Mouse (Mus musculus) gastrocnemius, adult 18-20 months (tissue): ENCODE data around the gene Ncf2. TPM values are rescaled to one million over a fixed set of nuclear protein-coding genes. Genes with fewer than 3 reads are reported as not detected.

Experiments
- DNase-seq: peaks from one replicate; pipeline ENCODE4 v3.0.0; 2021; ENCODE audit warnings: low spot score
- total RNA-seq, 2 experiments: library from RNA; stranded (reverse); gene quantifications; 2 replicates each; pipeline ENCODE4 v1.2.3; 2021

Ncf2 gene
- total RNA-seq, 2 experiments from 2014 or later: 0.50 to 0.93 TPM

- no peak for DNase-seq
Measured at GRCm38 (mm10) chr1:152795688-152796255, 4.2 kb upstream of the Ncf2 start.

- DNase-seq: no peak
Measured at GRCm38 (mm10) chr1:152796683-152797263, 3.2 kb upstream of the Ncf2 start.

DNA sequence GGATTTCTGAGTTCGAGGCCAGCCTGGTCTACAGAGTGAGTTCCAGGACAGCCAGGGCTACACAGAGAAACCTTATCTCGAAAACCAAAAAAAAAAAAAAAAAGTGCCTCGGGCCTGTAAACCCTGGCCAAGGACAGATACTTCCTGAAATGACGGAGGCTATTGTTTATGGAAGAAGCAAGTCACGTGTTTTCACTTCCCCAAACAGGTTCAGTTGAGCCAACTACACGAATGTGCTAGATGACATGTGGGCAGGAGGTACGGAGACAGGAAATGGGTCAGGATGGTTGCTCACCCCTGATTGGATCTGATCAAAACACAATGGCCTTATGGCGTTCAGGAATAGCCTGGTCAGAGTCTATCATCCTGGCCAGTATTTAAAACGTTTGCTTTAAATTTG is 1.9 kb upstream of the Ncf2 start:
- DNase-seq: no peak

GRCm38 (mm10) chr1:152800633-152801176 is 711 bp downstream of the Ncf2 start:
- DNase-seq: no peak

- DNase-seq: no peak
Measured at GRCm38 (mm10) chr1:152804907-152805306, 4.9 kb downstream of the Ncf2 start.

- DNase-seq: no peak
Measured at GRCm38 (mm10) chr1:152807619-152808391, 7.8 kb downstream of the Ncf2 start.

GRCm38 (mm10) chr1:152808392-152808680 is 8.3 kb downstream of the Ncf2 start:
- DNase-seq: no peak

- no peak for DNase-seq
Measured at GRCm38 (mm10) chr1:152809541-152810252, 9.7 kb downstream of the Ncf2 start.

DNA sequence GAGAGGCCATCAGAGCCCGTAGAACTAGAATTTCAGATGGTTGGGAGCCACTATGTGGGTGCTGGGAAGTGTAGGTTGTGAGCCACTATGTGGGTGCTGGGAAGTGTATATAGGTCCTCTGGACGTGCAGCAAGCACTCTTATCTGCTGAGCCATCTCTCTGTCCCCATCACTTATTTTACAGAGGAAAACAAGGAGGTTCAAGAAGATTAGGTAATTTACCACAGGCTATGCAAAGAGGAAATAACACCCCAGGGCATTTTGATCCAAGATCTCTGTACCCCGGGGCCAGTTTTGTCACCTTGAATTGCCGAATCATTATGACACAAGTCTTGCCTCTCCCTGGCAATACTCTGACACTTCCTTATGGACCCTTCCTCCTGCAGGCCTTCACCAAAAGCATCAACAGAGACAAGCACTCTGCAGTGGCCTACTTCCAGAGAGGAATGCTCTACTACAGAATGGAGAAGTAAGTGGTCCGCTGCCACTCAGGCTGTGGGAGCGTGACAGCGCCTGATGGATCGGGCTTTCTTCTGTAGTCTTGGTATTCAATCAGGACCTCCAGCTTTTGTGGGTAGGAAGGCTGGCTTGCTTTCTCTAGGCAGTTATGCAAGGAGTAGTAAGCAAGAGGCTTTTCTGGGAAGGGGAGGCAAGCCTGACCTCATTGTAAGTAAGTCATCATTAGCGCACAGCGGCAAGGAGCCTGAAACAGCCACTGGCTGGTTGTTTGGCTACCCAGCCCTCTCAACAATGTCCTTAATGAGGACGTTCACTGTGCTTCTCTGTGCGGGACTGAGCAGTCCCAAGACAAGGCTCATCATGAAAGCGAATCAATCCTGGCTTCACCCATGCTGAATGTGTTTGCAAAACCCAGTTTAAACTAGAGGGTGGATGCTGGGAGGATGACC is 10.8 kb downstream of the Ncf2 start:
- no peak for DNase-seq

DNA sequence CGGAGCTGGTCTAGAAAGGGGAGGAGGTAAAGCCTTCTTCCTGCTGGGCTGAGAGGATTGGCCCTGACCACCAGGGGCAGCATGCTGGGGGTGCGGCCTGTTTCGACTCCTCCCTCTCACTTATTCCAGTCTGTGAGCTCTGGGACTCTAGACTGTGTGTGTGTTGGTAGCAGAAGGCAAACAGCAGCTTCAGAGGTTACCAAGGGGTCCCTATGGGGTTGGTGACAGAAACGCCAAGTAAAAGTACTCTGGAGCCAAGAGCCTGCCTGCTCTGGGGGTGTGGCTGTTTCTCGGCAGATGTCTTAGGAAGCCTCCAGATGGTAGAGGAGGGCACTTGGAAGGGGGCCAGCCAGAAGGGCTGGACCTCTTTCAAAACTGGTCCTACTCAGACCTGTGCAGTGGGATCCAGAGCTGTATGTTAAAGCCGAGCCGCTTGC is 15.3 kb downstream of the Ncf2 start:
- DNase-seq: no peak

DNA sequence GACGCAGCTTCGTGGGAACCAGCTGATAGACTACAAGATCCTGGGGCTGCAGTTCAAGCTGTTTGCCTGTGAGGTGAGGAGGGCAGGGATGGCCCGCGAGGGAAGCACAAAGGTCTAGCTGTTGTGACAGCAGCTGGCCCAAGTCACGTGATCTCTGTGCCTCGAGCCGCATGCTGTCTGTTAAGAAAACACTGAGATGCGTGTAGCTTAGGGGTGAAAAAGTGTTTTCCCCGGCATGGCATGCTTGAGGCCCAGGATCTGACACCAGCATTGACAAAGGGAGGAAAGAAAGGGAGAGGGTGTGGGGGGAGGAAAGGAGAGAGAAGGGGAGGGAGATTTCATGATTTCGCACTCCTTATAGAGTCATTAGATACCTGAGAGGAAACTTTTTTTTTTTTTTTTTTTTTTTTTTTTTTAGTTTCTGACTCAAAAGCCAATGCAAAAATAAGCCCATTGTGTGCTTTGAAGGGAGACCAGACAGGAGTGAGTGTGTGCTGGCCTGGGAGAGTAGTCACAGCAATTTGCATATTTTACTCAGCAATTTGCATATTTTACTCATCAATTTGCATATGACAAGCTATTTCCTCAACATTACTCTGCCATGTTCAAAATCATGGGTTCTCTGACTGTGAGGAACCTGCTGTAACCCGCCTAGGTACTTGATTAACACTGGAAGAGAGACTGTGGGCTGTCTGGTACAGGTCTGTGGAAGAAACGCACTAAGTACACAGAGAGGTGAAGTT is 17.2 kb downstream of the Ncf2 start:
- DNase-seq: no peak

DNA sequence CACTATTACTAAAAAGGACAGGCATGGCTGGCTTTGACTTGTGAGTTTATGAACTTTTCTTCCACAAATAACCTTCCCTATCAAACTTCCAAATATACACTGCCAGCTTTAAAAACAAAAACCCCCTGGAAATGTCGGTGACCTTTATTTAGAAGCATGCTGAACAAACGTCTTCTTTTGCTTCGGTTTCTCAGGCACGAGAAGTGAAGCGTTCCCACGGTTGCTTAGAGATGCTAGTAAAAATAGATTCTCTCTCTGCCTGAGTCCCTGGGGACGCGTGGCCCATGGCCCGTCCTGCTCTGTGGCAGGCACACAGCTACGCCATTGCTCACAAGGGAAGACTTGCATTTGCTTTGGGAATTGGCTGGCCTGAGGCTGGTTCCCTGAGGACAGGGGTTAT is 17.8 kb downstream of the Ncf2 start:
- peak; percentile 55 for DNase-seq

- DNase-seq: no peak
Measured at GRCm38 (mm10) chr1:152819558-152819957, 19.6 kb downstream of the Ncf2 start.

DNA sequence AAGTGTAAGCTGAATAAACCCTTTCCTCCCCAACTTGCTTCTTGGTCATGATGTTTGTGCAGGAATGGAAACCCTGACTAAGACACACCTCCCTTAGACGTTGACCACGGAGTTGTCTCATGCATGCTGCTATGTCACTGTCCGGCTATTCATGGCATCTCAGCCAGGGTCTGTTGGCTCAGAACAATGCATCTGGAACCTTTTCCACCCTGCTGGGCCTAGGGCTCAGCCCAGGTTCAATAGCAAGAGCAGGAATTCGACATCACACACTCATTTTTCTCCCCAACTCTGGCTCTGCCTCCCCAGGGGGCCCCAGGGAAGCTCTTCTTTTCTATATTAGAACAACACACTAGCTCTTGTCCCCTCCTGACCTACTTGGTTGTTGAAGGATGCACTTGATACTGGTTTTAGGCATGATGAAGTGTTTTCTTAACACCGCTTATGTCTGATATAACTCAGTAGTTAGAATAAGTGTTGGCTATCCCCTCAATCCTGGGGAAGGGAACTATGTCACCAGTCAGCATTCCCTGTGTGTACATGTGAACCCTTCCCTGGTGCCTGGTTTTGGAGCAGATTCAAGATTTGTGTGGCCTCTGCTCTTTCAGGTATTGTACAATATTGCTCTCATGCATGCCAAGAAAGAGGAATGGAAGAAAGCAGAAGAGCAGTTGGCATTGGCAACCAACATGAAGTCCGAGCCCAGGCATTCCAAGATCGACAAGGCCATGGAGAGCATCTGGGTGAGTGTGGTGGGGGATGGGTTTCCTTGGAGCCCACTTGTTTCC is 21.1 kb downstream of the Ncf2 start:
- DNase-seq: no peak

- DNase-seq: no peak
Measured at GRCm38 (mm10) chr1:152821746-152822145, 21.8 kb downstream of the Ncf2 start.

DNA sequence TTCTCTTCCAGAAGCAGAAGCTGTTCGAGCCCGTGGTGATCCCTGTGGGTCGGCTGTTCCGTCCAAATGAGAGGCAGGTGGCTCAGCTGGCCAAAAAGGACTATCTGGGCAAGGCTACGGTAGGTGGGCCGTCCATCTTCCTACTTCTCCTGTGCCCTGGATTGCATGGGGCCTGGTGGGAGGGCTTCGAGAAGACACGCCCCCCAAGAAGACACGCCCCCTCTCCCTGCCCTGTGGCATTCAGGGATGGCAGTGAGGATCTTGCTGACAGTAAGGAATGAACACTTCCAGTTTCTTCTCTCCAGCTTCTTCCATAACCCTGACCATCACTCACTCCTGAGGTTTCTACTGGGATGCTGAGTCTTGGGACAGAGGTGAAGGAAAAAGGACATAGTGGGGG is 24.2 kb downstream of the Ncf2 start:
- no peak for DNase-seq

- DNase-seq: peak; percentile 35
Measured at GRCm38 (mm10) chr1:152826446-152826845, 26.5 kb downstream of the Ncf2 start.

DNA sequence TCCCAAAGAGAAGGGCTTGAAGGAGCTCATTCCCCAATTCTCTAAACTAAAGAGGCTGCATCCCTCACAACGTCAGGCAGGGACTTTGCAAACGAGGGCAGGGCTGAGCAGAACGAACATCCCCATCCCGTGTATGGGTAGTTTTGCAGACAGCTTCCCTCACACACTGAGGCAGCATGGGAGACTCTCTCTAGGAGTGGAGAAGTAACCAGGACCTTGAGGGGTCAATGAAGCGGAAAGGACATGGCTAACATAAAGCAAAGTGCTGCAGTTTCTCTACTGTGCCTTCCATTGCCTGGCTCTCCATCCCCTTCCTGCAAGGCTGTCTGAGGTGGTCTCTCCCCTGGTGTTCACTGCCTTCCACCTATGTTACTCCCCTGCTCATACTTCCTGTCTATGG is 28.2 kb downstream of the Ncf2 start:
- DNase-seq: no peak

DNA sequence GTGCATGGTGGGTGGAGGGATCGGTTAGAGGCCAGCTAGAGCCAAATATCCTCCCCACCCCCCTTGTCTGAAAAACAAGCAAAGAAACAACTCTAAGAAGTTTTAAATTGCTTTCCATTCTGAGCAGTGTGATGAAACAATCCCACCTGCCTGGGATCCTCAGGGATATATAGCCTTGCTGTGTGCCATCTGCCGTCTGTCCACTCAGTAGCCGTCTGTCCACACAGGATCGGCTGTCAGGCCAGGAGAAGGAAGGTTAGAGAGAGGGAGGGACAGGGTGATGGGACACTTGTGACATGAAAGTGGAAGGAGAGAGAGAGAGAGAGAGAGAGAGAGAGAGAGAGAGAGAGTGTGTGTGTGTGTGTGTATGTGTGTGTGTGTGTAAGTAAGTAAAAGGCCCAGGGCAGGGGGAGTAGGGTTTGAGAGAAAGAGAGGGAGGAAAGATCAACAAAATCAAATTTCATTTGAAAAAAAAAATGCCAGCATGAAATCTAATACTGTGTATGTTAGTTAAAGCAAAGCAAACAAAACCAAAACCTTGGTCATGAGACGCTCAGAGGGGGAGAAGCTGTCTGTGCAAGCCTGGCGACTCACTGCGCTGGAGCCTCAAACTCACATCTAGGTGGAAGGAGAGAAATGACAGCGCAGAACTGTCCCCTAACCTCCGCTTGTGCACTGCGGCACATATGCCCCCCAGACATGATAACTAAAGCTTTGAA is 28.8 kb downstream of the Ncf2 start:
- DNase-seq: no peak
